Mouse (Mus musculus) forebrain, embryonic 15.5 days (tissue): Measurements from ENCODE around the gene Setx. TPM values are rescaled to one million over a fixed set of nuclear protein-coding genes. Genes with fewer than 3 reads are reported as not detected.

Experiments used
- ATAC-seq: fragments of 200-750 bp; cut with Nextera tagmentation; replicated peaks from 2 replicates; pipeline ENCODE4 v1.8.0; 2017; ENCODE audit warnings: mild to moderate bottlenecking, moderate TSS enrichment, moderate library complexity
- H3K27ac ChIP-seq: fragments of 300-500 bp; sonication (generic); replicated peaks from 2 replicates; pipeline ENCODE4 v1.5.1; 2015; ENCODE audit warnings: mild to moderate bottlenecking, inconsistent platforms
- H3K27me3 ChIP-seq: fragments of 300-500 bp; sonication (generic); 2 replicates; pipeline ENCODE4 v1.6.1; 2015; ENCODE audit warnings: inconsistent platforms
- H3K36me3 ChIP-seq: fragments of 300-500 bp; sonication (generic); 2 replicates; pipeline ENCODE4 v1.6.1; 2015; ENCODE audit warnings: mild to moderate bottlenecking, inconsistent platforms
- H3K4me1 ChIP-seq: fragments of 300-500 bp; sonication (generic); 2 replicates; pipeline ENCODE4 v1.6.1; 2015; ENCODE audit warnings: inconsistent platforms
- H3K4me2 ChIP-seq: fragments of 300-500 bp; sonication (generic); replicated peaks from 2 replicates; pipeline ENCODE4 v1.6.1; 2015; ENCODE audit warnings: mild to moderate bottlenecking, inconsistent platforms
- H3K4me3 ChIP-seq: fragments of 300-500 bp; sonication (generic); 2 replicates; pipeline ENCODE4 v1.5.1; 2015; ENCODE audit warnings: mild to moderate bottlenecking, inconsistent platforms
- H3K9ac ChIP-seq: fragments of 300-500 bp; sonication (generic); replicated peaks from 2 replicates; pipeline ENCODE4 v1.6.1; 2015; ENCODE audit warnings: mild to moderate bottlenecking, inconsistent platforms
- H3K9me3 ChIP-seq: fragments of 300-500 bp; sonication (generic); 2 replicates; pipeline ENCODE4 v1.6.1; 2016; ENCODE audit warnings: inconsistent platforms
- WGBS: fragments of 180-500 bp; shearing (Covaris S2); methylation state at CpG from one replicate; pipeline ENCODE4 v1.1.7; 2015; ENCODE audit warnings: mixed read lengths; 5-methylcytosine and 5-hydroxymethylcytosine counted together
- polyA plus RNA-seq: library from polyadenylated mRNA; unstranded; fragments of >200 nt; fragmentation: Nextera tagmentation; extraction: Ambion mirVana; gene quantifications from 2 replicates; pipeline ENCODE4 v1.2.1, GENCODE M21; 2015

The Setx gene
- polyA plus RNA-seq, 1 experiment from 2014 or later: 13.7 TPM

DNA sequence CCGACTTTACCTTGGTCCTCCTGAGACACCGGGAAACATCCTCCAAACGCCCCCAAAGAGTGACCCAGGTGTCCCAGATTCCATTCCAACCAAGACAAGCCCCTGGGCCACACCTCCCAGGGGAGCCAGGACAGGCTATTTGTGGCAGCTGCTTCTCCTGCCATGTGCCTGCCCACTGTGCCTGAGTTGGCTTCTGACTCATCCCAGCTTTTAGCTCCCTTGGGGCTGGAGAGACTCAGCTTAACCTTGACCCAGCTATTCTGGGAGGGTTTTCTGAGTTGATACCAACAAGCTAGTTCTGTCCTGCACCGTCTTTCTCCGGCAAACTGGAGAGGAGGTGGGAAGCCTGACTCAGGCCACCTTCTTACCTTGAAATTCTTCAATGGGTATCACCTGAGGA is 74.5 kb downstream of the Setx start:
- no peaks in the 10 kb centered on the region for H3K36me3 ChIP-seq
- H3K27me3 ChIP-seq: peaks cover 12% of the 10 kb centered on the region; the same call in 1 of the 2 replicates
- no peaks in the 10 kb centered on the region for H3K9me3 ChIP-seq
- peaks cover 19% of the 10 kb centered on the region for H3K4me1 ChIP-seq
- no peak overlapping the region for H3K4me3 ChIP-seq
- 77% methylated on average over 5 of the region's 5 CpGs for WGBS
- H3K9ac ChIP-seq: no peak overlapping the region
- no peak overlapping the region for H3K27ac ChIP-seq
- ATAC-seq: no peak
- no peak overlapping the region for H3K4me2 ChIP-seq

- WGBS: 2% methylated on average over 3 of the region's 3 CpGs
- Histone ChIP-seq H3K27me3 (peaks cover 10% of the 10 kb centered on the region; the same call in 1 of the 2 replicates), H3K27ac (no peak overlapping the region)
Observed at GRCm38 (mm10) chr2:29199909-29200308, 75.9 kb downstream of the Setx start.

GRCm38 (mm10) chr2:29201223-29201955 is 77.4 kb downstream of the Setx start:
- H3K36me3 ChIP-seq: no peaks in the 10 kb centered on the region
- no peaks in the 10 kb centered on the region for H3K4me1 ChIP-seq
- no peak for ATAC-seq
- WGBS: 55% methylated on average over 11 of the region's 11 CpGs
- H3K9me3 ChIP-seq: no peaks in the 10 kb centered on the region
- peaks cover 7% of the 10 kb centered on the region; the same call in 1 of the 2 replicates for H3K27me3 ChIP-seq
- no peak overlapping the region for H3K4me3 ChIP-seq
- no peak overlapping the region for H3K9ac ChIP-seq
- no peak overlapping the region for H3K4me2 ChIP-seq
- no peak overlapping the region for H3K27ac ChIP-seq

More at GRCm38 (mm10) chr2:29199909-29200308, 75.9 kb downstream of the Setx start:
- ATAC-seq: no peak; the same call in 1 of the 2 replicates
- no peak overlapping the region for H3K4me3 ChIP-seq
- no peaks in the 10 kb centered on the region for H3K9me3 ChIP-seq
- no peak overlapping the region for H3K4me2 ChIP-seq
- no peaks in the 10 kb centered on the region for H3K36me3 ChIP-seq
- H3K4me1 ChIP-seq: peaks cover 5% of the 10 kb centered on the region
- no peak overlapping the region for H3K9ac ChIP-seq

GRCm38 (mm10) chr2:29206156-29206555 is 82.2 kb downstream of the Setx start:
- no peak overlapping the region for H3K27ac ChIP-seq
- H3K9me3 ChIP-seq: no peaks in the 10 kb centered on the region
- no peaks in the 10 kb centered on the region for H3K4me1 ChIP-seq
- H3K4me2 ChIP-seq: no peak overlapping the region
- ATAC-seq: no peak
- WGBS: 39% methylated on average over 8 of the region's 8 CpGs
- H3K27me3 ChIP-seq: no peaks in the 10 kb centered on the region
- H3K4me3 ChIP-seq: no peak overlapping the region
- no peaks in the 10 kb centered on the region for H3K36me3 ChIP-seq
- no peak overlapping the region for H3K9ac ChIP-seq

- Histone ChIP-seq H3K27ac (no peak overlapping the region), H3K36me3 (no peaks in the 10 kb centered on the region), H3K4me3 (no peak overlapping the region), H3K27me3 (no peaks in the 10 kb centered on the region), H3K9me3 (no peaks in the 10 kb centered on the region), H3K4me1 (peaks cover 10% of the 10 kb centered on the region; the same call in 1 of the 2 replicates), H3K9ac (no peak overlapping the region), H3K4me2 (no peak overlapping the region)
- 51% methylated on average over 8 of the region's 8 CpGs for WGBS
- no peak for ATAC-seq
Observed at GRCm38 (mm10) chr2:29216286-29217012, 92.5 kb downstream of the Setx start.

GRCm38 (mm10) chr2:29217042-29217441 is 93.1 kb downstream of the Setx start:
- Histone ChIP-seq H3K9ac (no peak overlapping the region), H3K9me3 (no peaks in the 10 kb centered on the region), H3K4me3 (no peak overlapping the region), H3K4me2 (no peak overlapping the region), H3K36me3 (no peaks in the 10 kb centered on the region), H3K27ac (no peak overlapping the region), H3K27me3 (no peaks in the 10 kb centered on the region), H3K4me1 (peaks cover 10% of the 10 kb centered on the region; the same call in 1 of the 2 replicates)
- 87% methylated on average over 5 of the region's 5 CpGs for WGBS
- ATAC-seq: no peak

DNA sequence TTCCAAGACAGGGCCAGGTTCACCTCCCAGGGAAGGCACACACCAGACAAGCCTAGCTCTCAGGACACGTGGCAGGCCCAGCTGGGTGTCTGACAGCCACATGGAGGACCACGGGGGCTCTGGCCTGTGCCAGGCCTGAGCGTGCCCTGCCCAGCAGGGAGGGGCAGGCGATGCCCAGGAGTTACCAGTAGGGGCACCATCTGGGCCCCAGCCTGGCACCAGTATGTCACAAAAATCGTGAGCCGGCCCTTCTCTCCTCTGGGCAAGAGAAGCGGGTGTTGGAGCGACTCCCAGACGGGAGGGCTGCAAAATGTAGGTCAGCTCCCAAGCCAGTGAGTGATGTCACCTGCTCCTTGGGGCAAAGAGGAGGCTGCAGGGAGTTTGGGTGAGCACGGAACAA is 93.9 kb downstream of the Setx start:
- H3K27me3 ChIP-seq: no peaks in the 10 kb centered on the region
- no peaks in the 10 kb centered on the region for H3K36me3 ChIP-seq
- no peak overlapping the region for H3K9ac ChIP-seq
- no peak overlapping the region; the same call in 1 of the 2 replicates for H3K27ac ChIP-seq
- H3K4me2 ChIP-seq: no peak overlapping the region
- no peak overlapping the region for H3K4me3 ChIP-seq
- peaks cover 10% of the 10 kb centered on the region; the same call in 1 of the 2 replicates for H3K4me1 ChIP-seq
- peak; percentile 46; the same call in 1 of the 2 replicates for ATAC-seq
- 56% methylated on average over 10 of the region's 10 CpGs for WGBS
- H3K9me3 ChIP-seq: no peaks in the 10 kb centered on the region

DNA sequence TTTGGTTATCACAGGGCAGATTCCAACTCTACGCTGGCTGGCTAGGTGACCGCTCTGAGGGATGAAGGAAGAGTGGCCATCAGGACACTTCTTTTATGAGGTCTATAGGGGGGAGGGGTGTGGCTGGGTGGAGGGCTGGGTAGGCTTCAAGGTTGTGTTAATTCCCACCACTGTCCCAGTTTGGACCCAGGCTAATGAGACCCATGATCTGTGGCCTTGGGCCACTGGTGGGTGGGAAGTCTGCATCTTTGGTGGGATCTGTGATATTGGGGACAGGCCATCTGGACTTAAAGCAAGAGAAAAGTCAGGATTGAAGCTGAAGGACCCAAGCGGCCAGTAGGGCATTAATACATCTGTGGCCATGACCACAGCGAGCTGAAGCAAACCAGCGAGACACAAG is 94.8 kb downstream of the Setx start:
- Histone ChIP-seq H3K4me2 (no peak overlapping the region), H3K9ac (no peak overlapping the region), H3K9me3 (no peaks in the 10 kb centered on the region), H3K36me3 (no peaks in the 10 kb centered on the region), H3K4me1 (peaks cover 11% of the 10 kb centered on the region; the same call in 1 of the 2 replicates), H3K27me3 (no peaks in the 10 kb centered on the region), H3K27ac (no peak overlapping the region), H3K4me3 (no peak overlapping the region)
- ATAC-seq: no peak
- 90% methylated on average over 5 of the region's 5 CpGs for WGBS

DNA sequence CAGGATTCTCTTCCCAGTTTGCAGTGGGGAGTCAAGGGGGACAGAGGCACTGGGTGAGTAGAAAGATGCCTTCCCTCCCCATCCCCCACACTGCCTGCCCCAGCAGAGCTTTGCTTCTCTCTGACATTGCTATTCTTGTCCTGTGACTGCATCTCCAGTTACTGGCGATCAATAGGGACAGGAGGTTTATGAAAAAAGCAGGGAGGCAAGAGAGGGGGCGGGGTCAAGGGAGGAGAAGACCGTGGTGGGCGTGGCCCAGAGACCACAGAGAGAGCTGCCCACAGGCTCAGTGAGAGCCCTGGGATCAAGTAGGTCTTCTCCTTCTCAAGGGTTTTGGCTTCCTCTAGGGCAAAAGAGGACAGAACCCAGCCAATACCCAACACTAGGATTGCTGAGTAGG is 98.3 kb downstream of the Setx start:
- Histone ChIP-seq H3K27ac (no peak overlapping the region), H3K9ac (no peak overlapping the region), H3K36me3 (no peaks in the 10 kb centered on the region), H3K4me2 (no peak overlapping the region), H3K27me3 (no peaks in the 10 kb centered on the region), H3K4me1 (peaks cover 15% of the 10 kb centered on the region; the same call in 1 of the 2 replicates), H3K4me3 (no peak overlapping the region), H3K9me3 (no peaks in the 10 kb centered on the region)
- WGBS: 9% methylated on average over 4 of the region's 4 CpGs
- ATAC-seq: no peak

GRCm38 (mm10) chr2:29223591-29224262 is 99.7 kb downstream of the Setx start:
- H3K9ac ChIP-seq: no peak overlapping the region
- 37% methylated on average over 7 of the region's 7 CpGs for WGBS
- no peak overlapping the region for H3K27ac ChIP-seq
- ATAC-seq: no peak
- no peaks in the 10 kb centered on the region for H3K27me3 ChIP-seq
- H3K4me1 ChIP-seq: peaks cover 5% of the 10 kb centered on the region; the same call in 1 of the 2 replicates
- no peak overlapping the region for H3K4me2 ChIP-seq
- H3K9me3 ChIP-seq: no peaks in the 10 kb centered on the region
- no peak overlapping the region for H3K4me3 ChIP-seq
- no peaks in the 10 kb centered on the region for H3K36me3 ChIP-seq

GRCm38 (mm10) chr2:29226671-29227070 is 102.7 kb downstream of the Setx start:
- 65% methylated on average over 4 of the region's 4 CpGs for WGBS
- no peak overlapping the region for H3K9ac ChIP-seq
- no peaks in the 10 kb centered on the region for H3K9me3 ChIP-seq
- no peak overlapping the region for H3K4me3 ChIP-seq
- no peak overlapping the region for H3K27ac ChIP-seq
- ATAC-seq: no peak
- no peak overlapping the region for H3K4me2 ChIP-seq
- no peaks in the 10 kb centered on the region for H3K27me3 ChIP-seq
- H3K36me3 ChIP-seq: no peaks in the 10 kb centered on the region
- peaks cover 19% of the 10 kb centered on the region for H3K4me1 ChIP-seq
